In the genomic region with DNA sequence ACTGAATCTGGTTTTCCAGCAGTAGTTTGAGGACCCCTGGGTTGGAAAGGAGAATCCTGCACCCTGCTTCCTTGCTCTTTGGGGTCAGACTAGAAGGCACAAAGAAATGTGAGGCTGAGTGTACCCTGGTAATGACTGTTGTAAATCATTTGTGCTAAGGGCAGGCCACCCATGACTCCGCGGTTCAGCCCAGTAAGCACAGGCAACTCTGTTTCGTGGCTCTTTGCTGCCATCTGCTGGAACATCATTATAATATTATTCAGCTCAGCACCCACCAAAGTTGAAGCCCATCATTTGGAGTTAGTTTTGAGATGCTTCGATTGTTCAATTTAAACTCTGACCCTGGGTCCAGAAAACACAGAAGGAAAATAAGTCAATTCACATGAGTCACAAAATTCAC, we compare ENCODE assay signal across 8 mouse cellular contexts. TPM values are rescaled to one million over a fixed set of nuclear protein-coding genes. Genes with fewer than 3 reads are reported as not detected.
DNase-seq lines count a peak whose midpoint lies in the region; TF ChIP-seq lines count a peak whose summit lies in the region.

No protein-coding gene starts in this region.

- no peak overlapping the region for H3K27ac ChIP-seq in olfactory bulb, adult 2 months (ENCODE audit: insufficient read depth, low read depth, low read length)

- TF ChIP-seq CTCF in olfactory bulb, adult 2 months (IDR thresholded peaks at IDR 0.05; ENCODE audit: insufficient read depth, low read depth, low read length): peak; percentile 56

- no peak overlapping the region for H3K4me3 ChIP-seq in olfactory bulb, adult 2 months (ENCODE audit: insufficient read depth, low read depth, low read length)

- 14% methylated on average over 4 of the region's 4 CpGs for WGBS in olfactory bulb, adult 2 months

- no peak for TF ChIP-seq POLR2A in olfactory bulb, adult 2 months (IDR thresholded peaks at IDR 0.05; ENCODE audit: insufficient read depth, low read depth, low read length)

- H3K4me1 ChIP-seq in olfactory bulb, adult 2 months (ENCODE audit: control insufficient read depth, insufficient read depth, low read length): no peaks in the 10 kb centered on the region

- DNase-seq in ES-CJ7 (ENCODE audit: low read depth, low spot score): peak; percentile 78
- peak; percentile 62 to 86 for DNase-seq in adrenal gland, adult (ENCODE audit: inconsistent age in 2 of 2, low spot score in 1 of 2)
- peak; percentile 93 for DNase-seq in embryo, embryonic 10 days (ENCODE audit: low spot score)
- peak; percentile 36 to 67 for DNase-seq in gastrocnemius, postnatal 4 days (ENCODE audit: low spot score in 2 of 2)
- DNase-seq in kidney, adult 9 months: peak; percentile 68
- DNase-seq in lung, adult 18-20 months: peak; percentile 29 to 62
- peak; percentile 28 to 70 for DNase-seq in urinary bladder, postnatal 4 days (ENCODE audit: low spot score in 2 of 2)

RNA-seq across cellular contexts. Expression of gene Zfp637, which starts 15.6 kb away (rescaled TPM):
- 10 to 100 TPM; 41.5 to 41.8 TPM for total RNA-seq in gastrocnemius, postnatal 4 days (2021)
- polyA plus RNA-seq in olfactory bulb, adult 2 months (2012; ENCODE audit: insufficient read depth, insufficient read length, low replicate concordance, missing spikeins): not detected in 2 replicates

RNA-seq across cellular contexts. Expression of gene Zfp239, which starts 36.5 kb away (rescaled TPM):
- 1 to 10 TPM in 1 of 2 experiments, under 1 TPM in 1; 0.80 to 1.2 TPM for total RNA-seq in gastrocnemius, postnatal 4 days (2021)
- not detected in 2 replicates for polyA plus RNA-seq in olfactory bulb, adult 2 months (2012; ENCODE audit: insufficient read depth, insufficient read length, low replicate concordance, missing spikeins)
